9 mouse cellular contexts compared by ENCODE assay signal in genomic region chrX:168717969-168718368, GRCm38 (mm10). TPM values are rescaled to one million over a fixed set of nuclear protein-coding genes. Genes with fewer than 3 reads are reported as not detected.
A peak's percentile ranks its signal among the peaks of the same experiment; 100 is the strongest.
DNase-seq lines count a peak whose midpoint lies in the region; ATAC-seq and TF ChIP-seq lines count a peak whose summit lies in the region.
"Had no signal": no experiment of that assay in that cellular context is flagged by ENCODE, and none has a peak within 500 bp of the region (broad histone marks: within the 10 kb centered on the region; RNA-seq: fewer than 3 reads in every experiment).

No protein-coding gene starts in this region.

- H3K4me2 ChIP-seq in forebrain, postnatal 0 days (ENCODE audit: low read depth): no peak overlapping the region
- no peak overlapping the region for H3K4me2 ChIP-seq in forebrain, embryonic 15.5 days (replicated peaks)
- H3K4me2 ChIP-seq: liver, embryonic 11.5 days had no signal

- H3K36me3 ChIP-seq in forebrain, postnatal 0 days (ENCODE audit: insufficient read depth): no peaks in the 10 kb centered on the region
- H3K36me3 ChIP-seq in forebrain, embryonic 15.5 days: no peaks in the 10 kb centered on the region
- H3K36me3 ChIP-seq in G1E (replicated peaks): no peaks in the 10 kb centered on the region

- no peak for ATAC-seq in forebrain, postnatal 0 days
- no peak for ATAC-seq in forebrain, embryonic 15.5 days (replicated peaks)
- ATAC-seq in G1E (ENCODE audit: extremely low read depth, insufficient number of reproducible peaks, low FRiP score, poor library complexity, severe bottlenecking): no peak

- intact Hi-C loops in left cerebral cortex, adult 2 months (cut with DNase I): loop anchor here (1.0 to 10.0 kb wide), 2 partner anchors 217 to 577 kb away; no protein-coding TSS in a partner anchor

- peak; percentile 58 for TF ChIP-seq CTCF in forebrain, postnatal 0 days (IDR thresholded peaks at IDR 0.05; ENCODE audit: low read depth)
- TF ChIP-seq CTCF in left cerebral cortex, adult 2 months (IDR thresholded peaks at IDR 0.05): peak; percentile 62
- no peak for TF ChIP-seq CTCF in G1E (IDR thresholded peaks at IDR 0.05; ENCODE audit: low read depth, low read length)

- no peak overlapping the region for H3K4me3 ChIP-seq in forebrain, postnatal 0 days (ENCODE audit: low read depth, low read length)
- no peak overlapping the region for H3K4me3 ChIP-seq in forebrain, embryonic 15.5 days
- no peak overlapping the region for H3K4me3 ChIP-seq in left cerebral cortex, adult 2 months
- no peak overlapping the region for H3K4me3 ChIP-seq in G1E (ENCODE audit: low read depth, low read length)

- no peaks in the 10 kb centered on the region for H3K27me3 ChIP-seq in forebrain, postnatal 0 days (ENCODE audit: insufficient read depth, low read length)
- no peaks in the 10 kb centered on the region for H3K27me3 ChIP-seq in forebrain, embryonic 15.5 days
- no peaks in the 10 kb centered on the region for H3K27me3 ChIP-seq in G1E (ENCODE audit: insufficient read depth, low read length)

- H3K27ac ChIP-seq in forebrain, postnatal 0 days (ENCODE audit: low read depth, low read length): no peak overlapping the region
- no peak overlapping the region for H3K27ac ChIP-seq in forebrain, embryonic 15.5 days (replicated peaks)
- H3K27ac ChIP-seq in left cerebral cortex, adult 2 months: no peak overlapping the region

- H3K4me1 ChIP-seq in forebrain, postnatal 0 days (ENCODE audit: insufficient read depth): no peaks in the 10 kb centered on the region
- no peaks in the 10 kb centered on the region for H3K4me1 ChIP-seq in forebrain, embryonic 15.5 days
- H3K4me1 ChIP-seq in G1E (ENCODE audit: insufficient read depth, low read depth, low read length): no peaks in the 10 kb centered on the region

- peak; percentile 24 for DNase-seq in forebrain, postnatal 0 days
- DNase-seq in left cerebral cortex, adult 2 months (ENCODE audit: extremely low spot score in 1 of 2, low spot score in 2 of 2): no peak
- no peak for DNase-seq in left cerebral cortex, adult 11 months (ENCODE audit: low spot score)
- peak; percentile 0 for DNase-seq in G1E (ENCODE audit: low spot score)
- DNase-seq in layer of hippocampus, postnatal 10 days (ENCODE audit: low spot score in 2 of 2): peak; percentile 6 to 13
- no peak for DNase-seq in cerebellum, adult 9-10 months
- no peak for DNase-seq in testis, postnatal 10 days (ENCODE audit: low spot score)

- H3K9ac ChIP-seq in forebrain, postnatal 0 days: no peak overlapping the region
- H3K9ac ChIP-seq in forebrain, embryonic 15.5 days (replicated peaks): no peak overlapping the region

- no peaks in the 10 kb centered on the region for H3K9me3 ChIP-seq in forebrain, postnatal 0 days (ENCODE audit: low read length)
- H3K9me3 ChIP-seq in forebrain, embryonic 15.5 days: no peaks in the 10 kb centered on the region
- H3K9me3 ChIP-seq in G1E (replicated peaks): no peaks in the 10 kb centered on the region

- 67% methylated on average over 2 of the region's 2 CpGs for WGBS in forebrain, postnatal 0 days
- WGBS in forebrain, embryonic 15.5 days: 73% methylated on average over 2 of the region's 2 CpGs

RNA-seq across cellular contexts. Expression of gene Msl3, which starts 44.3 kb away (rescaled TPM):
- total RNA-seq in forebrain, postnatal 0 days (2014; rRNA removed): 24.0 and 27.3 TPM in 2 replicates
- polyA plus RNA-seq in forebrain, postnatal 0 days (2015; fragmentation: Nextera tagmentation; extraction: Ambion mirVana): 14.0 and 14.2 TPM in 2 replicates
- 21.0 and 22.1 TPM in 2 replicates for polyA plus RNA-seq in forebrain, embryonic 15.5 days (2015; fragmentation: Nextera tagmentation; extraction: Ambion mirVana)
- 10 to 100 TPM; 24.0 to 25.9 TPM for total RNA-seq in left cerebral cortex, adult 2 months (2021)
- total RNA-seq in G1E (2014; fragmentation: Nextera tagmentation) (86.3 and 103 TPM in 2 replicates), G1E (2017) (95.0 and 113 TPM in 2 replicates)
- polyA plus RNA-seq in G1E (2012): 12.4 and 18.1 TPM in 2 replicates
- total RNA-seq in layer of hippocampus, postnatal 10 days (2021): 10 to 100 TPM; 22.5 to 22.9 TPM

Comparison
In these comparisons a context has a peak if more than half of its experiments do, and no peak if none do; other contexts are left out.
1. DNase-seq: peak in forebrain, postnatal 0 days (single experiment), G1E (single experiment) and layer of hippocampus, postnatal 10 days (2 of 2); none in left cerebral cortex, adult 2 months (0 of 2), left cerebral cortex, adult 11 months (single experiment), cerebellum, adult 9-10 months (single experiment) and testis, postnatal 10 days (single experiment).